ENCODE assay signal across 18 mouse cellular contexts in genomic region chr9:43981376-43981775, GRCm38 (mm10).
DNase-seq lines count a peak whose midpoint lies in the region; ATAC-seq and TF ChIP-seq lines count a peak whose summit lies in the region.
"Had no signal": no experiment of that assay in that cellular context is flagged by ENCODE, and none has a peak within 500 bp of the region (broad histone marks: within the 10 kb centered on the region; RNA-seq: fewer than 3 reads in every experiment).

No protein-coding gene starts in this region.

- H3K9ac ChIP-seq in midbrain, embryonic 11.5 days (ENCODE audit: low read length): no peak overlapping the region
- H3K9ac ChIP-seq in midbrain, embryonic 16.5 days (ENCODE audit: low read depth, low read length): no peak overlapping the region
- H3K9ac ChIP-seq in heart, adult 2 months (ENCODE audit: low read depth, low read length): no peak overlapping the region
- no peak overlapping the region for H3K9ac ChIP-seq in forebrain, embryonic 12.5 days
- H3K9ac ChIP-seq: hindbrain, embryonic 14.5 days had no signal

- TF ChIP-seq EP300 in heart, adult 2 months (IDR thresholded peaks at IDR 0.05; ENCODE audit: insufficient read depth, low read depth, low read length): no peak

- no peaks in the 10 kb centered on the region for H3K4me1 ChIP-seq in midbrain, embryonic 11.5 days (ENCODE audit: control insufficient read depth, insufficient read depth, low read length)
- H3K4me1 ChIP-seq in midbrain, embryonic 16.5 days (ENCODE audit: control insufficient read depth, insufficient read depth, low read length): no peaks in the 10 kb centered on the region
- peaks cover 14% of the 10 kb centered on the region; the same call in 1 of the 2 replicates for H3K4me1 ChIP-seq in limb, embryonic 10.5 days
- peaks cover 5% of the 10 kb centered on the region for H3K4me1 ChIP-seq in heart, adult 2 months (ENCODE audit: control insufficient read depth, insufficient read depth, low read length)
- H3K4me1 ChIP-seq in forebrain, embryonic 12.5 days: no peaks in the 10 kb centered on the region

- no peaks in the 10 kb centered on the region for H3K9me3 ChIP-seq in midbrain, embryonic 11.5 days (ENCODE audit: control insufficient read depth, low read length)
- H3K9me3 ChIP-seq in midbrain, embryonic 16.5 days (replicated peaks; ENCODE audit: control insufficient read depth, low read length, poor library complexity, severe bottlenecking): no peaks in the 10 kb centered on the region
- no peaks in the 10 kb centered on the region for H3K9me3 ChIP-seq in limb, embryonic 10.5 days (replicated peaks)
- no peaks in the 10 kb centered on the region for H3K9me3 ChIP-seq in forebrain, embryonic 12.5 days

- H3K4me2 ChIP-seq in midbrain, embryonic 11.5 days: no peak overlapping the region
- H3K4me2 ChIP-seq in midbrain, embryonic 16.5 days (ENCODE audit: low read length): no peak overlapping the region
- no peak overlapping the region for H3K4me2 ChIP-seq in forebrain, embryonic 12.5 days
- H3K4me2 ChIP-seq: hindbrain, embryonic 14.5 days had no signal

- no peak overlapping the region for H3K27ac ChIP-seq in midbrain, embryonic 11.5 days (ENCODE audit: low read depth, low read length)
- H3K27ac ChIP-seq in midbrain, embryonic 16.5 days (ENCODE audit: low read length): no peak overlapping the region
- peak overlapping the region; percentile 42; the same call in 1 of the 2 replicates for H3K27ac ChIP-seq in limb, embryonic 10.5 days
- H3K27ac ChIP-seq in heart, adult 2 months: no peak overlapping the region
- no peak overlapping the region for H3K27ac ChIP-seq in forebrain, embryonic 12.5 days
- H3K27ac ChIP-seq: hindbrain, embryonic 14.5 days had no signal

- no peaks in the 10 kb centered on the region for H3K27me3 ChIP-seq in midbrain, embryonic 11.5 days (ENCODE audit: control insufficient read depth, insufficient read depth, low read length)
- no peaks in the 10 kb centered on the region for H3K27me3 ChIP-seq in midbrain, embryonic 16.5 days (ENCODE audit: control insufficient read depth, insufficient read depth, low read depth, low read length)
- 0 out of 2 replicates have a peak, but pooled peaks cover 11% of the 10 kb centered on the region for H3K27me3 ChIP-seq in limb, embryonic 10.5 days (ENCODE audit: low read depth, poor library complexity, severe bottlenecking)
- no peaks in the 10 kb centered on the region for H3K27me3 ChIP-seq in heart, adult 2 months (ENCODE audit: control insufficient read depth, insufficient read depth, low read length)
- H3K27me3 ChIP-seq in forebrain, embryonic 12.5 days: 0 out of 2 replicates have a peak, but pooled peaks cover 4% of the 10 kb centered on the region

- no peak for TF ChIP-seq POLR2A in heart, adult 2 months (IDR thresholded peaks at IDR 0.05; ENCODE audit: insufficient read depth, low read depth, low read length)

- ATAC-seq in midbrain, embryonic 11.5 days (ENCODE audit: low FRiP score): no peak
- ATAC-seq in midbrain, embryonic 16.5 days: no peak
- ATAC-seq in forebrain, embryonic 12.5 days (ENCODE audit: low FRiP score): no peak

- intact Hi-C loops in heart, adult 2 months (cut with DNase I): loop anchor here (10.0 kb wide), 3 partner anchors 253 to 403 kb away; partner anchors contain the start of genes Cbl and Nlrx1

- TF ChIP-seq CTCF in heart, adult 2 months (IDR thresholded peaks at IDR 0.05): no peak

- H3K36me3 ChIP-seq in midbrain, embryonic 11.5 days (ENCODE audit: control insufficient read depth, insufficient read depth, low read length): no peaks in the 10 kb centered on the region
- no peaks in the 10 kb centered on the region for H3K36me3 ChIP-seq in midbrain, embryonic 16.5 days (ENCODE audit: control insufficient read depth, insufficient read depth, low read length)
- H3K36me3 ChIP-seq in limb, embryonic 10.5 days: no peaks in the 10 kb centered on the region
- H3K36me3 ChIP-seq in heart, adult 2 months (ENCODE audit: control insufficient read depth, insufficient read depth, low read length): no peaks in the 10 kb centered on the region
- H3K36me3 ChIP-seq in forebrain, embryonic 12.5 days (replicated peaks): no peaks in the 10 kb centered on the region

- DNase-seq in kidney, adult 11 months: peak; percentile 15
- no peak for DNase-seq in kidney, postnatal 14 days
- peak; percentile 56 for DNase-seq in midbrain, embryonic 11.5 days (ENCODE audit: low spot score, missing footprints)
- DNase-seq in limb, embryonic 10.5 days (ENCODE audit: low spot score): no peak
- DNase-seq in heart, adult 2 months: no peak
- DNase-seq: adrenal gland, postnatal 10 days; B cell, adult 2 months; cerebellum, adult 11-12 months; cerebellum, postnatal 36 days; layer of hippocampus, postnatal 36 days; lung, adult 2 months; lung, postnatal 36 days; retina, postnatal 1 day; thymus, adult 2 months had no signal

- H3K4me3 ChIP-seq in midbrain, embryonic 11.5 days (ENCODE audit: low read depth, low read length): no peak overlapping the region
- no peak overlapping the region for H3K4me3 ChIP-seq in midbrain, embryonic 16.5 days (ENCODE audit: low read depth, low read length)
- no peak overlapping the region for H3K4me3 ChIP-seq in limb, embryonic 10.5 days
- no peak overlapping the region for H3K4me3 ChIP-seq in heart, adult 2 months
- H3K4me3 ChIP-seq in forebrain, embryonic 12.5 days (replicated peaks): no peak overlapping the region
- H3K4me3 ChIP-seq: erythroblast, embryonic 14.5 days had no signal

- 39% methylated on average over 8 of the region's 8 CpGs for WGBS in midbrain, embryonic 11.5 days
- WGBS in midbrain, embryonic 16.5 days: 31% methylated on average over 8 of the region's 8 CpGs
- WGBS in limb, embryonic 10.5 days: 42% methylated on average over 8 of the region's 8 CpGs
- 73% methylated on average over 8 of the region's 8 CpGs for WGBS in heart, adult 2 months
- WGBS in forebrain, embryonic 12.5 days: 36% methylated on average over 8 of the region's 8 CpGs

- H3K79me2 ChIP-seq in heart, adult 2 months (replicated peaks; ENCODE audit: control insufficient read depth, insufficient read depth, low read length): no peaks in the 10 kb centered on the region

Comparison
In these comparisons a context has a peak if more than half of its experiments do, and no peak if none do; other contexts are left out.
1. DNase-seq: peak in kidney, adult 11 months (single experiment) and midbrain, embryonic 11.5 days (single experiment); none in kidney, postnatal 14 days (single experiment), limb, embryonic 10.5 days (single experiment) and heart, adult 2 months (0 of 2).